Mouse (Mus musculus): ENCODE measurements around the gene Mt2.
"Not testable (repeated sequence)": the region's sequence is repeated elsewhere in the genome, so short reads cannot be mapped to it uniquely, and the experiment has no call there.

The Mt2 gene

DNA sequence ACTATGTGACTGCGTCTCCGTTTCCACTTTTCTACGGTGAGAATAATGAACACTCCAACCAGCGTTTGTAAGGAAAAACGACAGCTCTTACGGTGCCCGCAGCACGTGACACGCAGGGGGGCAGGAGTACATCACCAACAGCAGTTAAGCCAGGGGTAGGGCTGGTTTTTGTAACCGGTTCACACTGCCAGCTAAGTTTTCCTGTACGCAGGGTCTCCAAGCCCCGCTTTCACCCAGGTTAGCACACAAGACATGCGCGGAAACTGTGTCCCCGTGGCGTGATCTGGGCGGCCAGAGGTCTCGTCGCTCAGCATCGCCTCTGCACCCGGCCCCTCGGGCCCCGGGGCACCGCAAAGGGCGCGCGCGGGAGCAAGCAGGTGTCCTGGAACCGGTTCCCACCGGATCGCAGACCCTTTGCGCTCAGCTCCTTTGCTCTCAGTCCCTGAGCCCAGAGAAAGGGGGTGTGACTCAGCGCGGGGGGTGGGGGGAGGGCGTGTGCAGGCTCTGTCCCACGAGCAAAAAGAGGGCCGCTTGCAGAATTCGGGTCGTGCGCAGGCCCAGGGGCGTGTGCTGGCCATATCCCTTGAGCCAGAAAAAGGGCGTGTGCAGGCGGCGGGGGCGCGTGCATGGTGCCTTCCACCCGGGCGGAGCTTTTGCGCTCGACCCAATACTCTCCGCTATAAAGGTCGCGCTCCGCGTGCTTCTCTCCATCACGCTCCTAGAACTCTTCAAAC lies at the start of gene Mt2:
Mt2 (plus strand) TSS at position 590 of the 734 bp plus-strand sequence.
- DNase-seq (ENCODE audit: low spot score in 2 of 2) = peak; percentile 37 to 58

DNA sequence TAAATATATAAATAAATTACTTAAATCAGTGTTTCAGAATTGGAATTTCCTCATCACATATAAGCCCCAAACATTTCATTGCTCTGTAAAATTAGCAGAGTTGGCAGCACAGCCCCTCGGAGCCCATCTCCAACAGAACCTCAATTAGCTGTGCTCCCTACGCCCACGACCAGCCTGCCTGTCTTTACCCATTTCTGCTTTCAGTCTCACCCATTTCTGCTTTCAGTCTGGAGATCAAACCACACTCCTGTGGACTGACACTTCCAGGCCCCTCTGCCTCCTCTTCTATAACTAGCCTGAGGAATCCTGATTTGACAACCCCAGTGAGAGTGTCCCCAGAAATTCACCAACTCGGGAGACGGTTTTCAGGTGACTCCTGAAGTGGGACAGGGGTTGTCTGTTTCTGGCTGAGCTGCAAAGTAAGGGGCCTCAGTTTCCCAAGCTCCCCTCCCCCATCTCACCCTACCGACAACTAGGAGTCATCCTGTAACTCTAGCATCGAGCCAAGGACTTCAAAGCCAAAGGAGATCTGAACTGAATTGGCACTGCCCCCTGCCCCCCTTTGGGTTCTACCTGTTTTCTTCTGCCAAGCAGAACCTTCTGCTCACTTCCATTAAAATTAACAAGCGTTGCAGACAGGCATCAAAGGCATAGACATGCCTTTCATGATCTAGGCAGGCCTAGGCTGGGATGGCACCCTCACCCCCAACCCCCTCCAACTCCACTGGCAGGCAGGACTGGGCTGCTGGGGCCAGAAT lies 49.6 kb upstream of the Mt2 start:
- no peak for DNase-seq (ENCODE audit: low spot score in 2 of 2)

- no peak for DNase-seq (ENCODE audit: low spot score in 2 of 2)
Measured at GRCm38 (mm10) chr8:94127711-94128110, 44.8 kb upstream of the Mt2 start.

DNA sequence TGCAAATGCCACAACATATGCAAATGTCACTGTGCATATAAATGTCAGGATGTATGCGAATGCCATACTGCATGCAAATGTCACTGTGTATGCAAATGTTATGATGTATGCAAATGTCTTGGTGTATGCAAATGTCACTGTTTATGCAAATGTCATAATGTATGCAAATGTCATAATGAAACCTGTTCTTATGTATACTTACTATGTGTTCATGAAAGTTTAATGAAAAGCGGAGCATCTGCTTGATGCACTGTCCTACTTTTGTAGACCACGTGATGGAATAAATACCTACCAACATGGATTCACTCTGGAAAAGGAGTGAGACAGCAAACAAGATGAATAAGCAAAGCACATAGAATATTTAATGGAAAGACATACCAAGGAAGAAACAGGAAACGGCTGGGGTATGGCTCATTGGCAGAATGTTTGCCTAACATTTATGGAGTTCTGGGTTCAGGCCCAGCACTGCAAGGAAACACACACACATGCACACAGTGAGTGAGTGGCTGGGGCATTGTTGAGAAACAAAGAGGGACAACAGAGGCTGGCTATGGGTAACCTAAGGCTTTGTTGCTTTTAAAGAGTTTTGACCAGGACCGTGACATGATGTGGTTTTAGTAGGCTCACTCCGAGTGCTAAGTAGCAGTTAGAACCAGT lies 43.2 kb upstream of the Mt2 start:
- DNase-seq (ENCODE audit: low spot score in 2 of 2) = no peak

DNA sequence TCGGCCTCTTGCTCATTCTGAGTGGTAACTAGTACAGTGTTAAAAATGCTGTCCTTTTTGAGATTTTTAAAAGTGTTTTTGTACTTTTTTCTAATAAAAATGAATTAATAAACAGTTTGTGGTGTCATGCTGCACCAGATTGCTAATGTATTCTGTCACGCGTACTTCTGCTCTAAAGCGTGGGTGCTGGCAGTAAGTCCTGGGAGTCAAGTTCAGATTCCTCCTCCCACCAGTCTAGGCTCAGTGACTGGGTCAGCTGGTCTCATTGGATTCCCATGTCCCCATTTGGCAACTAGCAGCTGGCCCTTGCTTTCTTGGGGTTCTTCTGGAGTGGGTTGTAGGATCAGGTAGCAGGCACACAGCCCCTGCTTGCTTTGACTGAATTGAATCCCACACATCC lies 42.3 kb upstream of the Mt2 start:
- DNase-seq (ENCODE audit: low spot score in 2 of 2) = no peak

DNA sequence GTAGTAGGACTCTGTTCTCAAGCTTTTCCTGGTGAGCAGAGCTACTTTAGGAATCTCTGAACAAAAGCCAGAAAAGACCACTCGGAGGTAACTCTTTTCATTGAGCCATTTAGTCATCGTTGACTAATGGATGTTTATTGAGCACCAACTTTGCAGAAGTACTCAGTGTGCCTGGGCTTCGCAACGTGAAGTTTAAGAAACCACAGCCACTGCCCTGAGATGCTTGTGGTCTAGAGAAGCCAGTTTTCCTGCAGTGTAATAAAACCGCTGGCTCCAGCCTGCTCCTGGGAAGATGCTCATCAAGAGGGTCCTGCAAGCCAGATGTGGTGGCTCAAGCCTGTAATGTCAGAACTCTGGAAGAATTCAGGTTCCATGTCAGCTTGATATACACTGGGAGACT lies 40.4 kb upstream of the Mt2 start:
- no peak for DNase-seq (ENCODE audit: low spot score in 2 of 2)

GRCm38 (mm10) chr8:94134601-94135000 lies 37.9 kb upstream of the Mt2 start:
- DNase-seq (ENCODE audit: low spot score in 2 of 2) = peak; percentile 1 to 18

- no peak for DNase-seq (ENCODE audit: low spot score in 2 of 2)
Measured at GRCm38 (mm10) chr8:94135556-94135955, 36.9 kb upstream of the Mt2 start.

GRCm38 (mm10) chr8:94136192-94136591 lies 36.3 kb upstream of the Mt2 start:
- no peak for DNase-seq (ENCODE audit: low spot score in 2 of 2)

- DNase-seq (ENCODE audit: low spot score in 2 of 2) = no peak
Measured at GRCm38 (mm10) chr8:94136933-94137332, 35.5 kb upstream of the Mt2 start, which contains the start of gene Mt4. Gene Mt4, plus strand, starts transcription at chr8:94137197.

DNA sequence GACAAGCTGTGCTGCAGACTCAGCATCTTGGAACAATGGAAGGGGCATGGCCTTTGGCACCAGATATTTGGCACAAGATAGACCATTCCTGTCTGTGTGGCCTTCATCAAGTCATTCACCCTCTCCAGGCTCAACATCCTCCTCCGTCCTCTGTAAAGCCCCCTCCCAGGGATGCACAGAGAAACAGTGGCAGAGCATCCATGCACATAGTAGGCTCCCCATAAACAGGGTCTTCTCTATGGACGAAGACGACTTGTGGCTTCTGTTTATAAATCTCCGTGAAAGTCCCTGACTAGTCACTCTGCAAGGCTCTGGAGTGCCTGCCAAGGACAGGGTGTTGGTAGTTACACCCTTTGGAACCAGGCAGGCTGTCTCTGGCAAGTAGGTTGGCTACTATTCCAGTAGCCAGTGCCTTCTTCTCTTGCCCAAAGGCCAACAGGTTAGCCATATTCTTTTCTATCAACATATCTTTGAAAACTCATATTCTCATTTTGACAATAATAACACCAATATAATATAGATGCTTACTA lies 32.1 kb upstream of the Mt2 start:
- DNase-seq (ENCODE audit: low spot score in 2 of 2) = no peak

- DNase-seq (ENCODE audit: low spot score in 2 of 2) = no peak
Measured at GRCm38 (mm10) chr8:94148236-94148635, 24.2 kb upstream of the Mt2 start.

- DNase-seq (ENCODE audit: low spot score in 2 of 2) = no peak
Measured at GRCm38 (mm10) chr8:94150925-94151324, 21.5 kb upstream of the Mt2 start.

- no peak for DNase-seq (ENCODE audit: low spot score in 2 of 2)
Measured at GRCm38 (mm10) chr8:94152513-94153300, 19.8 kb upstream of the Mt2 start, which contains the start of gene Mt3. Gene Mt3, plus strand, starts transcription at chr8:94152607.

DNA sequence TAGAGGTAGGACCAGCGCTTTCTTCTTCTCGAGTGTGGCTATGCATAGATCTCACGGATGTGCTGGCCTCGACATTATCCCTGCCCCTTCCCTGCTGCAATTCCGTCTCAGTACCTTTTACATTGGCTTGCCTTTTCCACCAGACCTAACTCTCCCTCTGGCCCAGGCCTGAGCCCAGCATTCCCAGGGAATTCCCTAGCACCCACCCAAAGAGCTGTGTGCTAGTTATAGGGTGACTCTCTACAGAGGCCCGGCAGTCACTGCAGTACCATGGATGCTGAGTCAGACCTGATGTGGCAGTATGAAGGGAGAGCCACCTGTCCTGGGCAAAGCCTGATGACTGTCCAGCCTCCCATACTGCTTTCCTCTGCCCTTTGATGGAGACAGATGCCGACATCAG lies 19.0 kb upstream of the Mt2 start:
- DNase-seq (ENCODE audit: low spot score in 2 of 2) = no peak

DNA sequence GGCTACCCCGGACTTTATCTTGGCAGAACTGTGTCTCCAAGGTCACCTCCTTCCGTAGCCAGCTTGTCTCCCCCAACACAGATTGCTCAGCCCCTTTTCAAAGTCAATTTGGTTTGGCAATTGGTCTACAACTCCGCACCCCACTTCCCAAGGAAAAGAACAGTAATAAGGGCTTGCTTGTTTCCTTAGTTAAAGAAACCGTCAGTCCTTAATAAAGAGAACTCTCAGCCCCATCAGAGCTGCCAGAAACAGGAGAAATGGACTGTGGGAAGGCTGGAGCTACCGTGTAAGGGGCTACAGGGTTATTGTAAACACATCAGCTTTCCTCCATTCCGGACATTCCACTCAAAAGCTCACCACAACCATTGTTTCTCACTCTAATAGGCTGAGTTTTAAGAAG lies 17.9 kb upstream of the Mt2 start:
- DNase-seq (ENCODE audit: low spot score in 2 of 2) = no peak

- no peak for DNase-seq (ENCODE audit: low spot score in 2 of 2)
Measured at GRCm38 (mm10) chr8:94156092-94156491, 16.4 kb upstream of the Mt2 start.

DNA sequence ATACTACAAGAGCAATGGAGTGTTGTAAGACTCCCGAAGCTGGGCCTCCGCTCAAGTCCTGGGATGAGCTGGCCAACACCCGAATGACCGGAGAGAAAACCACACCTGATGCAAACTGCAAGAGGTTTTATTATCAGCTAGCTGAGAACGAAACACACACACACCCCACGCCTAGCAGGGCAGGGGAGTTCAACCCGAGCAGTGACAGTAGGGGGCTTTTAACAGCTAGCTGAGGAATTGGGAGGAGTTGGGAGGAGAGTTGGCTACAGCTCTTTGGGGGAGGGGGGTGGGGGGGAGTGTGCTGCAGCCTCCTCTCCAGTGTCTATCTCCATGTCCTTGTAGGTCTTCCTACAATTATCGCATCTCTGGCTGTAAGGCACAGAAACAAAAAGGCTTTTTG lies 6.7 kb upstream of the Mt2 start:
- not testable (repeated sequence) for DNase-seq (ENCODE audit: low spot score in 2 of 2)

- DNase-seq (ENCODE audit: low spot score in 2 of 2) = peak; percentile 67 to 79
Measured at GRCm38 (mm10) chr8:94167244-94167643, 5.2 kb upstream of the Mt2 start.

DNA sequence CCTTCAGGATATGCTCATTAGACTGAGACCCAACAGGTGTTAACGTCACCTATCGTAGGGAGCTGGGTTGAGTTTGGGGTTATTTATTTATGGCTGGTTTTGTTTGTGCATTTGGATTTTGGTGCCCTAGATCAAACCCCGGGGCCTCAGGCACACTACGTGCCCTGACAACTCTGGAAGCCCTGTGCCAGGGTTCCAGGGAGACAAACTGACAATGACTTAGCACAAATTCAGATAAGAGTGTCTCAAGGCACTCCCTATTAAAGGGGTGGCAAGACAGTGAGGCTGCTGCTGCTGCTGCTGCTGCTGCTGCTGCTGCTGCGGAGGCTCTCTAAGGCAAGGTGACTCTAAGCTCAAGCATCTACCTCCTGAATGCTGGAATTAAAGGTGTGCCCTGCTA lies 2.9 kb upstream of the Mt2 start:
- DNase-seq (ENCODE audit: low spot score in 2 of 2) = no peak

- DNase-seq (ENCODE audit: low spot score in 2 of 2) = no peak
Measured at GRCm38 (mm10) chr8:94171321-94171755, 1.1 kb upstream of the Mt2 start.
